Comparison of ENCODE assay signal across 20 mouse cellular contexts in genomic region chr10:26750827-26751226, GRCm38 (mm10).
"Had no signal": no experiment of that assay in that cellular context is flagged by ENCODE, and none has a peak within 500 bp of the region (broad histone marks: within the 10 kb centered on the region; RNA-seq: fewer than 3 reads in every experiment).

No protein-coding gene starts in this region.

- H3K27ac ChIP-seq: kidney, postnatal 0 days; limb, embryonic 12.5 days; limb, embryonic 15.5 days; liver, embryonic 14.5 days; lung, embryonic 15.5 days; midbrain, embryonic 12.5 days; midbrain, embryonic 15.5 days; neural tube, embryonic 12.5 days had no signal

- H3K4me2 ChIP-seq: limb, embryonic 12.5 days; limb, embryonic 15.5 days; liver, embryonic 11.5 days; lung, embryonic 15.5 days; midbrain, embryonic 12.5 days; midbrain, embryonic 15.5 days; neural tube, embryonic 12.5 days had no signal

- H3K9ac ChIP-seq: limb, embryonic 12.5 days; limb, embryonic 15.5 days; liver, embryonic 14.5 days; liver, postnatal 0 days; lung, embryonic 15.5 days; midbrain, embryonic 12.5 days; midbrain, embryonic 15.5 days; neural tube, embryonic 12.5 days had no signal

- H3K27me3 ChIP-seq: limb, embryonic 12.5 days; limb, embryonic 15.5 days; lung, embryonic 15.5 days; midbrain, embryonic 12.5 days; midbrain, embryonic 15.5 days; neural tube, embryonic 12.5 days had no signal

- H3K4me3 ChIP-seq: limb, embryonic 12.5 days; limb, embryonic 15.5 days; lung, embryonic 15.5 days; midbrain, embryonic 12.5 days; midbrain, embryonic 15.5 days; neural tube, embryonic 12.5 days had no signal

- DNase-seq: kidney, postnatal 25 days; layer of hippocampus, postnatal 36 days; left cerebral cortex, postnatal 4 days; liver, postnatal 0 days; lung, postnatal 10 days; lung, postnatal 36 days; retina, postnatal 1 day; right cerebral cortex, postnatal 25 days; spleen, adult 18-20 months; thymus, adult 18-20 months; thymus, postnatal 36 days had no signal

- H3K9me3 ChIP-seq: limb, embryonic 12.5 days; limb, embryonic 15.5 days; lung, embryonic 15.5 days; midbrain, embryonic 12.5 days; midbrain, embryonic 15.5 days; neural tube, embryonic 12.5 days had no signal

- ATAC-seq: liver, postnatal 0 days; midbrain, embryonic 15.5 days had no signal

- H3K36me3 ChIP-seq: limb, embryonic 12.5 days; limb, embryonic 15.5 days; lung, embryonic 15.5 days; midbrain, embryonic 12.5 days; midbrain, embryonic 15.5 days; neural tube, embryonic 12.5 days had no signal

- H3K4me1 ChIP-seq: limb, embryonic 12.5 days; limb, embryonic 15.5 days; lung, embryonic 15.5 days; neural tube, embryonic 12.5 days had no signal
